Mouse (Mus musculus) thymus, postnatal 4 days (tissue): Measurements from ENCODE around the gene Dis3l.

Experiments used
- DNase-seq: peaks from one replicate; pipeline ENCODE4 v3.0.0; 2021

Gene Dis3l

GRCm38 (mm10) chr9:64341254-64341566 is at the start of gene Dis3l:
Dis3l (minus strand) TSS chr9:64341288.
- DNase-seq = no peak

- DNase-seq = no peak
Observed at GRCm38 (mm10) chr9:64389576-64390292, 48.6 kb upstream of the Dis3l start.

GRCm38 (mm10) chr9:64386466-64387211 is 45.6 kb upstream of the Dis3l start:
- no peak for DNase-seq

- DNase-seq = peak; percentile 40
Observed at GRCm38 (mm10) chr9:64385511-64386465, 44.7 kb upstream of the Dis3l start, which contains the start of gene Megf11. Megf11 (plus strand) TSS chr9:64385626.

- no peak for DNase-seq
Observed at GRCm38 (mm10) chr9:64383021-64383788, 42.1 kb upstream of the Dis3l start.

GRCm38 (mm10) chr9:64376380-64376779 is 35.3 kb upstream of the Dis3l start:
- DNase-seq = no peak

GRCm38 (mm10) chr9:64371305-64371819 is 30.3 kb upstream of the Dis3l start:
- no peak for DNase-seq

GRCm38 (mm10) chr9:64369871-64370270 is 28.8 kb upstream of the Dis3l start:
- no peak for DNase-seq

- no peak for DNase-seq
Observed at GRCm38 (mm10) chr9:64361231-64361950, 20.3 kb upstream of the Dis3l start.

- DNase-seq = no peak
Observed at GRCm38 (mm10) chr9:64355627-64356026, 14.5 kb upstream of the Dis3l start.

GRCm38 (mm10) chr9:64351191-64351590 is 10.1 kb upstream of the Dis3l start:
- peak; percentile 47 for DNase-seq

- DNase-seq = no peak
Observed at GRCm38 (mm10) chr9:64349490-64349889, 8.4 kb upstream of the Dis3l start.

GRCm38 (mm10) chr9:64347377-64347776 is 6.3 kb upstream of the Dis3l start:
- DNase-seq = no peak

GRCm38 (mm10) chr9:64345931-64346330 is 4.8 kb upstream of the Dis3l start:
- no peak for DNase-seq

GRCm38 (mm10) chr9:64343656-64344055 is 2.6 kb upstream of the Dis3l start:
- no peak for DNase-seq

GRCm38 (mm10) chr9:64341671-64342070 is 583 bp upstream of the Dis3l start:
- DNase-seq = no peak

GRCm38 (mm10) chr9:64340351-64341253 is 486 bp downstream of the Dis3l start:
- DNase-seq = peak; percentile 79

GRCm38 (mm10) chr9:64339361-64339760 is 1.7 kb downstream of the Dis3l start:
- no peak for DNase-seq

- no peak for DNase-seq
Observed at GRCm38 (mm10) chr9:64335825-64336224, 5.3 kb downstream of the Dis3l start.

- DNase-seq = no peak
Observed at GRCm38 (mm10) chr9:64323976-64324375, 17.1 kb downstream of the Dis3l start.
